Mouse (Mus musculus) hindbrain, embryonic 10.5 days (tissue): ENCODE results near the gene Gstp3. TPM values are rescaled to one million over a fixed set of nuclear protein-coding genes. Genes with fewer than 3 reads are reported as not detected.
A peak's percentile ranks its signal among the peaks of the same experiment; 100 is the strongest.

Experiments used
- DNase-seq: peaks from one replicate; pipeline ENCODE4 v3.0.0-alpha.2; 2017; ENCODE audit warnings: low spot score
- H3K27ac ChIP-seq: fragments of 300-500 bp; sonication (generic); 2 replicates; pipeline ENCODE4 v1.5.1; 2016; ENCODE audit warnings: mild to moderate bottlenecking, moderate library complexity
- H3K27me3 ChIP-seq: fragments of 300-500 bp; sonication (generic); 2 replicates; pipeline ENCODE4 v1.6.1; 2016; ENCODE audit warnings: mild to moderate bottlenecking; ENCODE audit not compliant: poor library complexity, insufficient read depth, severe bottlenecking
- H3K36me3 ChIP-seq: fragments of 300-500 bp; sonication (generic); 2 replicates; pipeline ENCODE4 v1.6.1; 2016; ENCODE audit warnings: mild to moderate bottlenecking, moderate library complexity
- H3K4me1 ChIP-seq: fragments of 300-500 bp; sonication (generic); replicated peaks from 2 replicates; pipeline ENCODE4 v1.6.1; 2016; ENCODE audit warnings: mild to moderate bottlenecking
- H3K4me3 ChIP-seq: fragments of 300-500 bp; sonication (generic); 2 replicates; pipeline ENCODE4 v1.5.1; 2016; ENCODE audit warnings: mild to moderate bottlenecking, moderate library complexity
- H3K9me3 ChIP-seq: fragments of 300-500 bp; sonication (generic); 2 replicates; pipeline ENCODE4 v1.6.1; 2016; ENCODE audit warnings: mild to moderate bottlenecking, moderate library complexity
- WGBS: fragments of 180-500 bp; shearing (Covaris S2); methylation state at CpG from one replicate; pipeline ENCODE4 v1.1.7; 2016; 5-methylcytosine and 5-hydroxymethylcytosine counted together
- polyA plus RNA-seq: library from polyadenylated mRNA; unstranded; fragments of >200 nt; fragmentation: Nextera tagmentation; extraction: Ambion mirVana; gene quantifications from 2 replicates; pipeline ENCODE4 v1.2.1, GENCODE M21; 2016

The Gstp3 gene
- not detected in 2 replicates for polyA plus RNA-seq

DNA sequence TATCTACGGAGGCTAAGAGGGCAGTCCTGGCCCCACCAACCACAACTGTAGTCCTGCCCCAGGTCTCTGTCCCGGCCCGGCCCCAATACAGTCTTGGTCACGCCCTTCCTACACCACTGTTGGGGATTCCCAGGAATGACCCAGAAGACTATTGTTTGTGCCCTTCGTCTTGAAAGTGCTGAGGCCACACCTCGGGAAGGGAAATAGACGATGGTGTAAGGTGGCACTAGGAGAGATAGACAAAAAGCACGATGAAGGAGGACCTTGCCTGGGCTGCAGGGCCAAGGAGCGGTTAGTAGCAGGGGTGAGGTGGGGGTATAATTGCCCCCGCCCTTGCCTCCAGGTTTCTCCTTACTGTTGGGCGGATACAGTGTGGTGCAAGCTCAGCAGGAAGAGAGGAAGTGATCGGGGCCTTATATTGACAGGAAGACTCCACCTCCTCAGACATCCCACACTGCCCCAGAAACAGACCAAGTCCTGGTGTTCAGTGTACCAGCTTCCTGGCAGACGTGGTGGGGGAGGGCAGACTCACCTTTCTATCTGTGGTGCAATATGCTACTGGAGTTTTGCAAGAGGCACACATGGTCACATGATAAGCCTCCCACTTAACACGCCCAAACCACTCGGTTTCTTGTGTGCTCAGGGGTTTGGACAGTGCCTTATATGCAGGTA is at the start of gene Gstp3:
Gstp3 (minus strand) TSS at position 501 of the 672 bp plus-strand sequence.
- DNase-seq = no peak
- H3K27ac ChIP-seq = no peak within 1 kb of the TSS
- WGBS = 83% methylated on average over 15 of the region's 15 CpGs
- H3K9me3 ChIP-seq = no peaks in the 10 kb centered on the region
- H3K36me3 ChIP-seq = no peaks in the 10 kb centered on the region
- no peak within 1 kb of the TSS for H3K4me3 ChIP-seq
- H3K4me1 ChIP-seq = peaks cover 12% of the 10 kb centered on the region
- no peaks in the 10 kb centered on the region for H3K27me3 ChIP-seq

GRCm38 (mm10) chr19:4108535-4108934 is 49.2 kb upstream of the Gstp3 start:
- DNase-seq = no peak
- 0 out of 2 replicates have a peak, but pooled peaks cover 5% of the 10 kb centered on the region for H3K4me1 ChIP-seq
- peaks cover 26% of the 10 kb centered on the region for H3K36me3 ChIP-seq
- H3K27me3 ChIP-seq = 0 out of 2 replicates have a peak, but pooled peaks cover 4% of the 10 kb centered on the region
- no peak overlapping the region for H3K27ac ChIP-seq
- H3K9me3 ChIP-seq = no peaks in the 10 kb centered on the region
- no peak overlapping the region for H3K4me3 ChIP-seq
- 86% methylated on average over 9 of the region's 9 CpGs for WGBS

DNA sequence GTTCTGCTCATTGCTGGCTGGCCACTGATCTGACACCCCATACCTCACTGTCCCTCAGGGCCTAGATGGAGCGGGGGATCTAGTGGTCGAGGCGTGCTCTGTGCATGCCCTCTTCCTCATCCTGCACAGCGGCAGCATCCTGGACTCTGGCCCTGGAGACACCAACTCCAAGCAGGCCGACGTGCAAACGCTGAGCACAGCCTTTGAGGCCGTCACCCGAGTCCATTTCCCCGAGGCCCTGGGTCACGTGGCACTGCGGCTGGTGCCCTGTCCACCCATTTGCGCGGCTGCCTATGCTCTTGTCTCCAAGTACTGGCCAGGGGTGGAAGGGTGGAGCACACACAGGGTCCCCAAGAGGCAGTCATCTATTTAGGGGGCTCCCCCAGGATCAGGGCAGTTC is 47.3 kb upstream of the Gstp3 start:
- H3K36me3 ChIP-seq = peaks cover 7% of the 10 kb centered on the region
- H3K4me1 ChIP-seq = peaks cover 11% of the 10 kb centered on the region
- H3K27ac ChIP-seq = no peak overlapping the region
- peaks cover 23% of the 10 kb centered on the region for H3K27me3 ChIP-seq
- WGBS = 93% methylated on average over 14 of the region's 14 CpGs
- no peaks in the 10 kb centered on the region for H3K9me3 ChIP-seq
- DNase-seq = no peak
- no peak overlapping the region for H3K4me3 ChIP-seq

- H3K27ac ChIP-seq = no peak overlapping the region
- H3K4me1 ChIP-seq = peaks cover 25% of the 10 kb centered on the region
- no peaks in the 10 kb centered on the region for H3K9me3 ChIP-seq
- no peak for DNase-seq
- no peaks in the 10 kb centered on the region; the same call in 1 of the 2 replicates for H3K36me3 ChIP-seq
- H3K27me3 ChIP-seq = peaks cover 42% of the 10 kb centered on the region
- no peak overlapping the region for H3K4me3 ChIP-seq
- WGBS = 93% methylated on average over 16 of the region's 16 CpGs
These were observed 45.4 kb upstream of the Gstp3 start for GRCm38 (mm10) chr19:4104675-4105194.

GRCm38 (mm10) chr19:4103792-4104191 is 44.4 kb upstream of the Gstp3 start:
- peaks cover 50% of the 10 kb centered on the region for H3K27me3 ChIP-seq
- H3K36me3 ChIP-seq = no peaks in the 10 kb centered on the region
- 77% methylated on average over 3 of the region's 3 CpGs for whole genome bisulfite sequencing
- H3K4me1 ChIP-seq = peaks cover 35% of the 10 kb centered on the region
- no peak for DNase-seq
- no peak overlapping the region for H3K4me3 ChIP-seq
- no peak overlapping the region for H3K27ac ChIP-seq
- H3K9me3 ChIP-seq = no peaks in the 10 kb centered on the region

GRCm38 (mm10) chr19:4103294-4103693 is 43.9 kb upstream of the Gstp3 start:
- peaks cover 40% of the 10 kb centered on the region for H3K4me1 ChIP-seq
- no peak for DNase-seq
- 93% methylated on average over 18 of the region's 18 CpGs for WGBS
- no peak overlapping the region for H3K27ac ChIP-seq
- no peaks in the 10 kb centered on the region for H3K9me3 ChIP-seq
- H3K4me3 ChIP-seq = no peak overlapping the region
- H3K27me3 ChIP-seq = peaks cover 54% of the 10 kb centered on the region
- H3K36me3 ChIP-seq = no peaks in the 10 kb centered on the region

DNA sequence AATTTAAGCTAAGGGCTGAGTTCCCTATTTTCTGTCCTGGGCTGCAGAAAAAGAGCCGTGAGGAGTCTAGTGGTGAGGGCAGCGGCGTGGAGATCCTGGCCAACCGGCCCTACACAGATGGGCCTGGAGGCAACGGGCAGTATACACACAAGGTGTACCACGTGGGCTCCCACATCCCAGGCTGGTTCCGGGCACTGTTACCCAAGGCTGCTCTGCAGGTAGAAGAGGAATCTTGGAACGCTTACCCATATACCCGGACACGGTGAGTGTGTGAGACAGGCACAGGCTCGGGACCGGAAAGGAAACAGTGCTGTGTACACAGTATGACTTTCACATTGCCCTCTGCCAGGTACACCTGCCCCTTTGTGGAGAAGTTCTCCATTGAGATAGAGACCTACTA is 43.3 kb upstream of the Gstp3 start:
- peaks cover 55% of the 10 kb centered on the region for H3K27me3 ChIP-seq
- WGBS = 94% methylated on average over 12 of the region's 12 CpGs
- no peaks in the 10 kb centered on the region for H3K36me3 ChIP-seq
- H3K4me3 ChIP-seq = no peak overlapping the region
- no peaks in the 10 kb centered on the region for H3K9me3 ChIP-seq
- no peak overlapping the region for H3K27ac ChIP-seq
- DNase-seq = no peak
- peaks cover 46% of the 10 kb centered on the region for H3K4me1 ChIP-seq

DNA sequence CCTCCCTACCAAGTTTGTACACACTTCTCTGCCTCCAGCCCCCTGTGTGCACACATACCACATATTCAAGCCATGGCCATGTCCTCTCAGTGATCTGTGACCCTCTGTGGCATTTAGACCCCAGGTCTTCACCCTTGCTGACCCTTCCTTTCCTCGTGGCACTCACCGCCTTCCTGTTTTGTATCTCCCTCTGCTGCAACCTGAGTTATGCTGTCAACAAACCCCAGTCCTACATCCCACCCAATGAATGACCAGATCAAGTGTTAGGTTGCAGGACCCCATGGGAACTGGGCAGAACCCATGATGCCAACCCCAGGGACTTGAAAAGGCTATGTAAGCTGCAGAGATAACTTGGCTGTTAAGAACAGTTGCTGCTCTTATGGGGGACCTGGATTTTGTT is 42.7 kb upstream of the Gstp3 start:
- WGBS = 72% methylated on average over 2 of the region's 2 CpGs
- peaks cover 55% of the 10 kb centered on the region for H3K27me3 ChIP-seq
- peaks cover 50% of the 10 kb centered on the region for H3K4me1 ChIP-seq
- no peak overlapping the region for H3K4me3 ChIP-seq
- DNase-seq = no peak
- no peaks in the 10 kb centered on the region for H3K9me3 ChIP-seq
- H3K27ac ChIP-seq = no peak overlapping the region
- no peaks in the 10 kb centered on the region for H3K36me3 ChIP-seq

- 55% methylated on average over 6 of the region's 6 CpGs for WGBS
- peaks cover 51% of the 10 kb centered on the region for H3K4me1 ChIP-seq
- H3K27me3 ChIP-seq = peaks cover 55% of the 10 kb centered on the region
- no peak for DNase-seq
- H3K36me3 ChIP-seq = no peaks in the 10 kb centered on the region
- no peaks in the 10 kb centered on the region for H3K9me3 ChIP-seq
- peak overlapping the region; percentile 63 for H3K4me3 ChIP-seq
- H3K27ac ChIP-seq = no peak overlapping the region
These were observed 42.1 kb upstream of the Gstp3 start for GRCm38 (mm10) chr19:4101466-4101865.

DNA sequence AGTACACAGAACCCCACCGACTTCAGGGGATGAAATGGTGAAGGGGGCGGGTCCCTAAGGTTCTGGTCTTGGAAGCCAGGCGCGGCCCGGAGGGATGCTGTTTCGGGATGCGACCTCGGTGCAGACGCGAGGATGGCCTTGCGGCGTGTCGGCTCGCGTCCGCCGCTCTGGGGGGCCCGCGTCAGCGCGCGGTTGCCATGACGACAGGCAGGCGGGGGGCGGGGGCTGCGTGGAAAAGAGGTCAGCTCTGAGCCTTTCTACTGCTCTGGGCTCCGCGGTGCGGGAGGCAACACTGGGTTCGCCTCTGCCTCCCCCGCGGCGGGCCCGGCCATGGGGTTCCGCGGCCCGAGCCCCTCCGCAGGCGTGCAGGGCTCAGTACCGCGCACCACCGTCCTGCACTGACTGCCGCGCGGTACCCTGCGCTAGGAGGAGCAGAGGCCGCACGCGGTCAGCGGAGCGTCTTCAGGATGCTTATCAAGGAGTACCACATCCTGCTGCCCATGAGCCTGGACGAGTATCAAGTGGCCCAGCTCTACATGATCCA is 41.4 kb upstream of the Gstp3 start:
- H3K4me1 ChIP-seq = peaks cover 58% of the 10 kb centered on the region

DNA sequence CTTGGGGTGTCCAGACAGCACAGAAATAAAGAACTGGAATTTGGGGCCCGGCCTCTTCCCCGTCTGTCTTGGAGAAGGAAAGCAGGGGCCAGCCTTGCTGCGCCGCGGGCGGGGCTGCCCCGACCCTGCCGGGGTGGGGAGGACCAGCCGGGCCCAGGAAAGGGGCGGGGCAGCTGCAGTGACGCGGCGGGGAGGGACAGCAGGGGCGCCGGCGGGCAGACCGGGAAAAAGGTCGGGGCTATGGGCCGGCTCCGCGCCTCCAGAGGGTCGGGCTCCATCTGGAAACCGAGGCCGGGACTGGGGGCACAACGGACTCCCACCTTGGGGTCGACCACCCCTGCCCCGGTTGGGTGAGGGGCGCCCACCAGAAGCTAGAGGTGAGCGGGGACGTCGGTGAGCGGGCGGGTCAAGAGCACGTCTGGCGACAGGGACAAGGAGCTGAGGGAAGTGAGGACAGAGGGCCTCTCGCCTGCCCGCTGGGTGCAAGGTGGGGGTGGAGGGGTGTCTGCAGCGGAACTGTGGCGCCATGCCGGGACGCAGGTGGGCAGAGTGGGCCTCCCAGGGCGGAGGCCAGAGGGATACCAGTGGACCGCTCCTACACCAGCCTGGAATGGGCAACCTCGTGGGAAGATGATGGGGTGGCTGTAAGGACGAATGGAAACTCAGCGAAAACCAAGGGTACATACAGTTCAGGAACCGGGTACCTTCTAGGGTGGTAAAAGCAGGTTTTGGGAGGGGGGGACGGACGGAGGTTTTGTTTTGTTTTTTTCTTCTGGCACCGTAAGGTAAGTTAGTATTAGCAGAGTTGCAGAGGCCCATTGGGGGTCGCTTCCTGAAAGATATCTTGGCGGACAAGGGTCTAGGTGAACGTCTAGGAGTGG is 40.7 kb upstream of the Gstp3 start, which contains the start of gene Pitpnm1:
Pitpnm1 (plus strand) TSS at position 162 of the 881 bp plus-strand sequence.
- peak within 1 kb of the TSS; percentile 77 for H3K27ac ChIP-seq
- peaks cover 59% of the 10 kb centered on the region for H3K4me1 ChIP-seq
- H3K27me3 ChIP-seq = peaks cover 55% of the 10 kb centered on the region
- WGBS = under 1% methylated on average over 53 of the region's 53 CpGs
- H3K36me3 ChIP-seq = no peaks in the 10 kb centered on the region
- H3K4me3 ChIP-seq = peak within 1 kb of the TSS; percentile 63
- peak; percentile 52 for DNase-seq
- no peaks in the 10 kb centered on the region for H3K9me3 ChIP-seq

More for the DNA sequence above, 41.4 kb upstream of the Gstp3 start:
- H3K9me3 ChIP-seq = no peaks in the 10 kb centered on the region
- WGBS = under 1% methylated on average over 52 of the region's 52 CpGs
- H3K27me3 ChIP-seq = peaks cover 55% of the 10 kb centered on the region
- DNase-seq = peak; percentile 67
- H3K27ac ChIP-seq = peak overlapping the region; percentile 77
- H3K36me3 ChIP-seq = no peaks in the 10 kb centered on the region
- H3K4me3 ChIP-seq = peak overlapping the region; percentile 63

DNA sequence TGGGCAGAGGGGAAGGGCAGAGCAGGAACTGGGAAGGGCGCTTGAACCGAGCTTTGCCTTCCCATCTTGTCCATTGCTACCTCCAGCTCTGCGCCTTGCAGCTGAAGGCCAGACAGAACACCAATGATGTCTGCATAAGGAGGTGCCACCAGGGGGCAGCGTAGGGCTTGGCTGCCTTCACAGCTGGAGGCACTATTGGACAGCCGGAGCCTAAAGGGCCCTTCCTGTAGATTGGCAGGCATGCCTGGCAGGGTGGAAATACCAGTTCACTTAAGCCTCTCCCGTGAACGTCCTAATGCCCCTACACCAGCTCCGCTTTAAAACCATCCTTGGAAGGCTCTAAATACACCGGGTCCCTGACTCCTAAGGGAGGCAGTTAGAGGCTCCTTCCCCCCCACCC is 39.7 kb upstream of the Gstp3 start:
- Histone ChIP-seq H3K4me3 (peak overlapping the region; percentile 63), H3K36me3 (no peaks in the 10 kb centered on the region), H3K27me3 (peaks cover 58% of the 10 kb centered on the region), H3K9me3 (no peaks in the 10 kb centered on the region), H3K27ac (no peak overlapping the region; the same call in 1 of the 2 replicates), H3K4me1 (peaks cover 59% of the 10 kb centered on the region)
- 14% methylated on average over 9 of the region's 9 CpGs for WGBS
- DNase-seq = peak; percentile 86
